Mouse (Mus musculus): ENCODE measurements at regions not wholly inside any gene's neighbourhood (a gene's known extent, or its start where the extent isn't known, plus 50 kb on each side); places are given as distances from the start of the nearest gene placed in this dataset.
A peak's percentile ranks its signal among the peaks of the same experiment; 100 is the strongest.

GRCm38 (mm10) chr14:62163120-62163796 lies 129.1 kb upstream of the Rnaseh2b start:
- H3K4me1 ChIP-seq (ENCODE audit: control insufficient read depth, insufficient read depth, low read length), result no peaks in the 10 kb centered on the region
- H3K9ac ChIP-seq (ENCODE audit: low read length), result no peak overlapping the region
- no peak overlapping the region for H3K27ac ChIP-seq (ENCODE audit: low read depth, low read length)
- H3K4me3 ChIP-seq (ENCODE audit: low read depth, low read length), result no peak overlapping the region
- no peaks in the 10 kb centered on the region for H3K36me3 ChIP-seq (ENCODE audit: control insufficient read depth, insufficient read depth, low read length)
- H3K27me3 ChIP-seq (replicated peaks; ENCODE audit: control insufficient read depth, insufficient read depth, low read length), result no peaks in the 10 kb centered on the region
- ATAC-seq (no peak), DNase-seq (ENCODE audit: low spot score) (no peak)
- no peak overlapping the region for H3K4me2 ChIP-seq (ENCODE audit: low read length)
- 74% methylated on average over 12 of the region's 12 CpGs for WGBS
- no peaks in the 10 kb centered on the region for H3K9me3 ChIP-seq (replicated peaks; ENCODE audit: control insufficient read depth, low read length)

- no peaks in the 10 kb centered on the region for H3K9me3 ChIP-seq (replicated peaks; ENCODE audit: control insufficient read depth, low read length)
- H3K9ac ChIP-seq (ENCODE audit: low read length), result no peak overlapping the region
- H3K4me2 ChIP-seq (ENCODE audit: low read length), result no peak overlapping the region
- H3K4me3 ChIP-seq (ENCODE audit: low read depth, low read length), result no peak overlapping the region
- DNase-seq (ENCODE audit: low spot score), result no peak
- H3K27ac ChIP-seq (ENCODE audit: low read depth, low read length), result no peak overlapping the region
- H3K27me3 ChIP-seq (replicated peaks; ENCODE audit: control insufficient read depth, insufficient read depth, low read length), result no peaks in the 10 kb centered on the region
- no peaks in the 10 kb centered on the region for H3K36me3 ChIP-seq (ENCODE audit: control insufficient read depth, insufficient read depth, low read length)
- ATAC-seq, result no peak
- H3K4me1 ChIP-seq (ENCODE audit: control insufficient read depth, insufficient read depth, low read length), result no peaks in the 10 kb centered on the region
- WGBS, result 86% methylated on average over 4 of the region's 4 CpGs
These were observed 127.5 kb upstream of the Rnaseh2b start for GRCm38 (mm10) chr14:62164918-62165317.

GRCm38 (mm10) chr14:62166006-62166405 lies 126.4 kb upstream of the Rnaseh2b start:
- Histone ChIP-seq H3K4me1 (ENCODE audit: control insufficient read depth, insufficient read depth, low read length) (no peaks in the 10 kb centered on the region), H3K9me3 (replicated peaks; ENCODE audit: control insufficient read depth, low read length) (no peaks in the 10 kb centered on the region), H3K9ac (ENCODE audit: low read length) (no peak overlapping the region), H3K27me3 (replicated peaks; ENCODE audit: control insufficient read depth, insufficient read depth, low read length) (no peaks in the 10 kb centered on the region), H3K27ac (ENCODE audit: low read depth, low read length) (no peak overlapping the region), H3K36me3 (ENCODE audit: control insufficient read depth, insufficient read depth, low read length) (no peaks in the 10 kb centered on the region), H3K4me2 (ENCODE audit: low read length) (no peak overlapping the region), H3K4me3 (ENCODE audit: low read depth, low read length) (no peak overlapping the region)
- WGBS, result 83% methylated on average over 1 of the region's 1 CpGs
- DNase-seq (ENCODE audit: low spot score) (no peak), ATAC-seq (no peak)

GRCm38 (mm10) chr14:62166596-62166995 lies 125.8 kb upstream of the Rnaseh2b start:
- DNase-seq (ENCODE audit: low spot score) (no peak), ATAC-seq (peak; percentile 18; the same call in 1 of the 2 replicates)
- H3K27me3 ChIP-seq (replicated peaks; ENCODE audit: control insufficient read depth, insufficient read depth, low read length), result no peaks in the 10 kb centered on the region
- no peak overlapping the region for H3K27ac ChIP-seq (ENCODE audit: low read depth, low read length)
- WGBS, result 57% methylated on average over 5 of the region's 5 CpGs
- H3K4me3 ChIP-seq (ENCODE audit: low read depth, low read length), result no peak overlapping the region
- H3K4me2 ChIP-seq (ENCODE audit: low read length), result no peak overlapping the region
- no peaks in the 10 kb centered on the region for H3K9me3 ChIP-seq (replicated peaks; ENCODE audit: control insufficient read depth, low read length)
- no peak overlapping the region for H3K9ac ChIP-seq (ENCODE audit: low read length)
- no peaks in the 10 kb centered on the region for H3K36me3 ChIP-seq (ENCODE audit: control insufficient read depth, insufficient read depth, low read length)
- no peaks in the 10 kb centered on the region for H3K4me1 ChIP-seq (ENCODE audit: control insufficient read depth, insufficient read depth, low read length)

GRCm38 (mm10) chr14:62167090-62167489 lies 125.3 kb upstream of the Rnaseh2b start:
- H3K4me1 ChIP-seq (ENCODE audit: control insufficient read depth, insufficient read depth, low read length), result peaks cover 3% of the 10 kb centered on the region; the same call in 1 of the 2 replicates
- H3K36me3 ChIP-seq (ENCODE audit: control insufficient read depth, insufficient read depth, low read length), result no peaks in the 10 kb centered on the region
- no peaks in the 10 kb centered on the region for H3K27me3 ChIP-seq (replicated peaks; ENCODE audit: control insufficient read depth, insufficient read depth, low read length)
- H3K27ac ChIP-seq (ENCODE audit: low read depth, low read length), result no peak overlapping the region
- no peaks in the 10 kb centered on the region for H3K9me3 ChIP-seq (replicated peaks; ENCODE audit: control insufficient read depth, low read length)
- DNase-seq (ENCODE audit: low spot score) (no peak), ATAC-seq (no peak)
- H3K4me3 ChIP-seq (ENCODE audit: low read depth, low read length), result no peak overlapping the region
- no peak overlapping the region for H3K4me2 ChIP-seq (ENCODE audit: low read length)
- no peak overlapping the region for H3K9ac ChIP-seq (ENCODE audit: low read length)
- 82% methylated on average over 6 of the region's 6 CpGs for WGBS

- Histone ChIP-seq H3K27me3 (replicated peaks; ENCODE audit: control insufficient read depth, insufficient read depth, low read length) (no peaks in the 10 kb centered on the region), H3K36me3 (ENCODE audit: control insufficient read depth, insufficient read depth, low read length) (no peaks in the 10 kb centered on the region), H3K9me3 (replicated peaks; ENCODE audit: control insufficient read depth, low read length) (no peaks in the 10 kb centered on the region), H3K27ac (ENCODE audit: low read depth, low read length) (no peak overlapping the region), H3K4me1 (ENCODE audit: control insufficient read depth, insufficient read depth, low read length) (peaks cover 7% of the 10 kb centered on the region), H3K9ac (ENCODE audit: low read length) (no peak overlapping the region), H3K4me2 (ENCODE audit: low read length) (no peak overlapping the region), H3K4me3 (ENCODE audit: low read depth, low read length) (no peak overlapping the region)
- no peak for DNase-seq (ENCODE audit: low spot score)
- WGBS, result 85% methylated on average over 6 of the region's 6 CpGs
- ATAC-seq, result no peak
These were observed 123.7 kb upstream of the Rnaseh2b start for GRCm38 (mm10) chr14:62168711-62169110.

- ATAC-seq (no peak), DNase-seq (ENCODE audit: low spot score) (no peak)
- no peak overlapping the region for H3K4me3 ChIP-seq (ENCODE audit: low read depth, low read length)
- H3K4me1 ChIP-seq (ENCODE audit: control insufficient read depth, insufficient read depth, low read length), result peaks cover 22% of the 10 kb centered on the region
- H3K36me3 ChIP-seq (ENCODE audit: control insufficient read depth, insufficient read depth, low read length), result no peaks in the 10 kb centered on the region
- H3K9me3 ChIP-seq (replicated peaks; ENCODE audit: control insufficient read depth, low read length), result no peaks in the 10 kb centered on the region
- H3K27ac ChIP-seq (ENCODE audit: low read depth, low read length), result no peak overlapping the region
- H3K4me2 ChIP-seq (ENCODE audit: low read length), result no peak overlapping the region
- no peaks in the 10 kb centered on the region for H3K27me3 ChIP-seq (replicated peaks; ENCODE audit: control insufficient read depth, insufficient read depth, low read length)
- WGBS, result 84% methylated on average over 5 of the region's 5 CpGs
- H3K9ac ChIP-seq (ENCODE audit: low read length), result no peak overlapping the region
These were observed 122.0 kb upstream of the Rnaseh2b start for GRCm38 (mm10) chr14:62170385-62170784.

- no peaks in the 10 kb centered on the region for H3K27me3 ChIP-seq (replicated peaks; ENCODE audit: control insufficient read depth, insufficient read depth, low read length)
- DNase-seq (ENCODE audit: low spot score) (peak; percentile 62), ATAC-seq (no peak; the same call in 1 of the 2 replicates)
- no peaks in the 10 kb centered on the region for H3K9me3 ChIP-seq (replicated peaks; ENCODE audit: control insufficient read depth, low read length)
- 63% methylated on average over 15 of the region's 15 CpGs for WGBS
- H3K4me3 ChIP-seq (ENCODE audit: low read depth, low read length), result no peak overlapping the region
- no peak overlapping the region for H3K4me2 ChIP-seq (ENCODE audit: low read length)
- H3K9ac ChIP-seq (ENCODE audit: low read length), result no peak overlapping the region
- no peak overlapping the region for H3K27ac ChIP-seq (ENCODE audit: low read depth, low read length)
- H3K36me3 ChIP-seq (ENCODE audit: control insufficient read depth, insufficient read depth, low read length), result no peaks in the 10 kb centered on the region
- H3K4me1 ChIP-seq (ENCODE audit: control insufficient read depth, insufficient read depth, low read length), result peaks cover 26% of the 10 kb centered on the region
These were observed 120.9 kb upstream of the Rnaseh2b start for GRCm38 (mm10) chr14:62171256-62172047.
